Mouse (Mus musculus): ENCODE measurements around the gene Hcfc1r1. TPM values are rescaled to one million over a fixed set of nuclear protein-coding genes. Genes with fewer than 3 reads are reported as not detected.
A peak's percentile ranks its signal among the peaks of the same experiment; 100 is the strongest.

The Hcfc1r1 gene
- total RNA-seq, 2 experiments from 2014 or later: 119 to 129 TPM

- DNase-seq (ENCODE audit: extremely low spot score in 1 of 2, low spot score in 1 of 2): no peak
Observed at GRCm38 (mm10) chr17:23674271-23674952, 1.0 kb downstream of the Hcfc1r1 start.

DNA sequence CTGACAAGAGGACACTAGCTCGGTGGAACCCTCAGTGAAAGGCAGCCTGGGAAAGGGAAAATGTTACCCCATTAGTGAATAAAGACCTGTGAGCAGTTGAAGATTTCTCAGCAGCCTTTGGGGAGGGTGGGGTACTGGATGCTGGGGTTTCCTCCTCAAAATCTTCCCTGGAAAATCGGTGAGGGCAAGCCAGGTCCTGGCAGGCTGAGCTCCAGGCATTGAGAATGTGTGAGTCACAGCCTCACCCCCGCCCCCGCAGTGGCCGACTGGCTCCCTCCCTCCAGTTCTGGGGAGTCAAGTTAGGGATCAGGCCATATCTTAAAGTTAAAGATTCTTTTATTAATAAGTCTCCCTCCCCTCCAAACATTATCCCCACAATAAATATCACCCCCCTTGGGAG, 1.7 kb downstream of the Hcfc1r1 start:
- DNase-seq (ENCODE audit: extremely low spot score in 1 of 2, low spot score in 1 of 2): no peak

DNA sequence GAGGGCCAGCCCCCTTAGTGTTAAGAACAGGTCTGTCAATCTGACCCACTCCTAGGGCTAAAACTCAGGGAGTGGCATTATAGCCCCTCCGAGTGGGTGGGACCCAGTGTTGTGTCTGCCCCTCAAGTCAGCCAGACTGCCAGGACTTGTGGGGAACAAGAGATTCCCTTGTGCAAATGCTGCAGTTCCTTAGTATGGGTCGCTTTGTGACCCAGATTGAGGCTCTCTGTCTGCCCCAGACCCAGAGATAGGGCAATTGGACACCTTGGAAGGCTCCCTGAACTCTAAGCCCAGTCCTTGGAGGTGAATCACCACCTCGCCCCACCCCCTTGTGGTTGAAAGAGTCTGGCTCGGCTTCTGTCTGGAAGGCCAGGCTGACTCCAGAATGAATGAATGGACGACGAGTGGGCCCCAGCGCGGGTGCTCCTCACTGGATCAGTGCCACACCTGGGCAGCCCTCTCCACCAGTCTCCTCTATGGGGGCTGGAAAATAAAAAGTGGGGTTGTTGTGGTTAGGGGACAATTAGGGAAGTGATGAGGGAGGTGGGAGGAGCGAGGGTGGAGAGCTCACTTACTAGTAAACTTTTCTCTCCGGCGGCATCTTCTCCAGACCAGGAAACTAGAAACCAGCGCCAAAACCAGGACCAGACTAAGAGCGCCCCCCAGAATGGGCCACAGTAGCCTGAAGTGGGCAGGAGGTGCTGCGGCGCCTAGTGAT, 2.3 kb downstream of the Hcfc1r1 start:
- DNase-seq (ENCODE audit: extremely low spot score in 1 of 2, low spot score in 1 of 2): no peak

GRCm38 (mm10) chr17:23676473-23677031, 3.2 kb downstream of the Hcfc1r1 start:
- DNase-seq (ENCODE audit: extremely low spot score in 1 of 2, low spot score in 1 of 2): no peak

DNA sequence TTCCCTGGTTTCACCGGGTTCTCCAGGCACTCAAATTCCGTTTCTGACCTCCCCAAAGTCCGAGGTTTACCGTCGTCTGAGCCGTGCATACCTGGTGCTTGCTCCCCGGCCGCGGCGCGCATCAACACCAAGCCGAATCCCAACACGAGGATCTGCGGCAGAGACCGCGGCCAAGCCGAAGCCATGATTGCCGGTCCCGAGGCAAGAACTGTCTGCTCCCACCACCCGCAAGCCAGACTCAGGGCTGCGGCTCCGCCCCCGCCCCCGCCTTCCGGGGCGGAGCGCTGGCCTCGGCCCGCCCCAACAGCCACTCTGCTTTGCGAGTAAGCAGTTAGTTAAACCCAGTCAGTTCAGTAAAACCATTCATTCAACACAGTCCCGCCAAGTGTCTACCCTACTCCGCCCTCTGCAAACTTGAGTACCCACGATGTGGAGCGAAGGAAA, 3.9 kb downstream of the Hcfc1r1 start, which contains the start of gene Tnfrsf12a:
Tnfrsf12a (minus strand) TSS at position 233 of the 444 bp plus-strand sequence.
- DNase-seq (ENCODE audit: extremely low spot score in 1 of 2, low spot score in 1 of 2): peak; percentile 65

DNA sequence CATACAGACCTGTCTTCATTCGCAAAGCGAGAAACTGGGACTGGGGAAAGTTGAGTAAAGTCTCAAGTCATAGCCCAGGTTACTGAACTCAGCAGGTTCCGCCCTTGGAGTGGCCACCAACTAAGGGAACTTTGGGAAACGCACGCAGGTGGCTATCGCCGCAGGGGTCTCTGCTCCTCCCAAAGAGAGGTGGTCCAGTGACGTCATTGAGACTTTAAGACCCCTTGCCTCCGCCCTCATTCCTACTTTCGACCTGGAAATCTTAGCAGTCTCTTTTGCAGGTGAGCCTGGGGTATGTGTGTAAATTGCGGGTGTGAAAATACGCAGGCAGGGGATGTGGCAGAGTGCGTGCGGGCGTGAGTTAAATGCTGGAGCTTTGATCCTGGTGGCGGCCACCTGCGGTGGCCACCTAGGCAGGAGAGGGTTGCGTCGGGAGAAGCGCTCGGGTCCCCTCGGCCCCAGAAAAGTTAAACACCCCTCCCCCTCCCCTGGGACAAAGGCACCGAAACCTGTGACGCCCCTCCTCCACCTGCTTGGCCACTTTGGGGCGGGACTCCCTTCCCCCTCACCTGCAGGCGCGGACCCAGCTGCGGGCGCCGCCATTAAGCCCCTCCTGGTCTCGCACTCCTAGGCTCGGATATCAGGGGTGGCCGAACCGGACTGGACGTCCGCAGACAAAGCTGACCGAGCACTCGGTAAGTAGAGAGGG, 5.9 kb downstream of the Hcfc1r1 start, which contains the start of gene Cldn6:
Cldn6 (plus strand) TSS at position 123 of the 709 bp plus-strand sequence.
- DNase-seq (ENCODE audit: extremely low spot score in 1 of 2, low spot score in 1 of 2): no peak

GRCm38 (mm10) chr17:23680336-23680735, 6.9 kb downstream of the Hcfc1r1 start:
- DNase-seq (ENCODE audit: extremely low spot score in 1 of 2, low spot score in 1 of 2): no peak

GRCm38 (mm10) chr17:23681086-23681485, 7.7 kb downstream of the Hcfc1r1 start:
- no peak for DNase-seq (ENCODE audit: extremely low spot score in 1 of 2, low spot score in 1 of 2)

DNA sequence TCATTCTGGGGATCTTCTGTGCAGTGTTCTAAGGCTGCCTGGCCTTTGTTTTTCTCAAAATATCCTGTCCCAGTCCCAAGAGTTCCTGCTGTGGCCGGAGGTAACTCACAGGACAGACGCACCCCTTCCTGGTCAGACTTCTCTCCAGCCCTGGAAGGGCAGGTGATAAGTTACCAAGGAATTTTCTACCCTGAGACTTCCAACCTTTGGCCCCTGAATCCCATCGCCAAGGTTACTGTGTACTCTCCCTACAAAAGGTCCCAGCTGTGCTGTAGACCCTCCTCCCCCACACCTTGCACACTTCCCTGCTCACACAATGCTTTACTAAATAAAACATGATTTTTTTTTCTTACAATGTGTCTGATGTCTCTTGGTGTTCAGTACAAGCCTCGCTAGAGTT, 8.7 kb downstream of the Hcfc1r1 start:
- no peak for DNase-seq (ENCODE audit: extremely low spot score in 1 of 2, low spot score in 1 of 2)

- DNase-seq (ENCODE audit: extremely low spot score in 1 of 2, low spot score in 1 of 2): no peak
Observed at GRCm38 (mm10) chr17:23682530-23682929, 9.1 kb downstream of the Hcfc1r1 start.

DNA sequence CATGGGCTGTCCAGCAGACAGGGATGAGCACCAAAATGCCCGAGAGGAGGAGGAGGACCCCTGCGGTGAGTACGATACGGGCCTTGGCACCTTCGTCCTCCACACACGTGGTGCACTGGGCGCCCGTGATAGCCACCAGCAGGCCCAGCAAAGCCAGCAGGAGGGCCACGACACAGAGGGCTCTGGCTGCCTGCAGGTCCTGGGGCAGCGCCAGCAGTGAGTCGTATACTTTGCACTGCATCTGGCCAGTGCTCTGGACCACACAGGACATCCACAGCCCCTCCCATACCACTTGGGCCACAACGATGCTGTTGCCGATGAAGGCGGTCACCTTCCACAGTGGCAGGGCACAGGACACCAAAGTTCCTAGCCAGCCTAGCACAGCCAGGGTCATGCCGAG, 9.8 kb downstream of the Hcfc1r1 start:
- no peak for DNase-seq (ENCODE audit: extremely low spot score in 1 of 2, low spot score in 1 of 2)

GRCm38 (mm10) chr17:23683856-23684672, 10.7 kb downstream of the Hcfc1r1 start, which contains the start of gene Cldn9:
Gene Cldn9, minus strand, starts transcription at chr17:23684026.
- DNase-seq (ENCODE audit: extremely low spot score in 1 of 2, low spot score in 1 of 2): no peak

- no peak for DNase-seq (ENCODE audit: extremely low spot score in 1 of 2, low spot score in 1 of 2)
Observed at GRCm38 (mm10) chr17:23694491-23694890, 21.1 kb downstream of the Hcfc1r1 start.

DNA sequence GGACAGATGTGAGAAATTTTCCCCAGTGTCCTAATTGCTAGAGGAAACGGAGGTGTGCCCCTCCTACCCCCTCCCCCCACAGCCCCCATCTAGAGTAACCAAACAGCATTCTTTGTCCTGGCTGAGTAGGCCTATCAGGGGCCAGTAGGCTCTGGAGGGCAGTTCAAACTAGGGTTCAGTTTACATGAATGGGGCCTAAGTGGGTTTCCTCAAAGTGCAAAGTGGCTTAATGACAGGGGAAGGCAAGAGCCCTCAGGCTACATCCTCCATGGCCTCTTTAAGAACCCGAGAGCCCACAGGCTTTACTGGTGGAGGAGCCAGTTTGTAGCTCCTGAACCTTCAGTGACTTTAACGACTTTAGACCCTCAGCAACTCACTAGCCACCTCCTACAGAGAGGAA, 22.4 kb downstream of the Hcfc1r1 start:
- no peak for DNase-seq (ENCODE audit: extremely low spot score in 1 of 2, low spot score in 1 of 2)

DNA sequence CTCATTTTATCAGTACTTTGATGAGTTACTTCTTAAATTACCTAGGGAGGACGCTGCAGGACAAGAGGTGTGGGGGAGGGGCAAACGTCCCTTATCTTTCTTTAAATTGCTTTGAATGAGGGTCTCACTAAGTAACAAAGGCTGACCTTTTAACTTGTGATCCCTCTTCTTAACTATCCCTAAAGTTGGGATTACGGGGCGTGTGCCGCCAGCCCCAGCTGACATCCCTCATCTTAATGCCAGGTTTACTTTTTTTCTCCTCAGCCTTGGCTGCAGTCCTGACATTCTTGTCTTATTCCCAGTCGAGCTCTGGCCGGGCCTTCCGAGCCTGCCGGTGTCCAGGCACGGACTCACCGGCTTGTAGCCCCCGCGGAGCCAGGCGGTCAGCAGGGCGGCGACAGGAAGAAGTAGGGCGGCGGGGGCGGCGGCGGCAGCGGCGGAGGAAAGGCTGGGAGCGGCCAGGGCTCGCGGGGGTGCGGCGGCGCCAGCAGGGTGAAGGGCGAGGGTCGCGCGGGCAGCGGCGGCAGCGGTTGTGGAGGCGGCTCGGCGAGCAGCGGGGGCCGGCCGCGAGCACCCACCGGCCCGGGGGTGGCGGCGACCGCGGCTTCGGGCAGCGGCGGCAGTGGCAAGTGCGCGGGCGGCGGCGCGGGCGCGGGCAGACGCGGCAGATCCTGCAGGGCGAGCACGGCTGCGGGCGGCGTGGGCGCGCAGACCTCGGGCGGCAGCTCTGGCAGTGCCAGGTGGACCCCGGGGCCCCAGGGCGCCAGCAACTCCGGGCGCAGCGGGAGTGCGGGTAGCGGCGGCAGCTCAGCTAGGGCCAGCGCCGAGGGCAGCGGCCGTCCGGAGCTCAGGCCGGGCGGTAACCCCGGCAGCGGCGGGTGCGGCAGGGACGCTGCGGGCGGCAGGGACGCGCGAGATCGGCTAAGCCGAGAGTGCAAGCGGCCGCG, 26.0 kb downstream of the Hcfc1r1 start:
- peak in 1 of 2 experiments; percentile 12 for DNase-seq (ENCODE audit: extremely low spot score in 1 of 2, low spot score in 1 of 2)

- DNase-seq (ENCODE audit: extremely low spot score in 1 of 2, low spot score in 1 of 2): peak; percentile 67 to 78
Observed at GRCm38 (mm10) chr17:23700079-23700478, 26.7 kb downstream of the Hcfc1r1 start.

DNA sequence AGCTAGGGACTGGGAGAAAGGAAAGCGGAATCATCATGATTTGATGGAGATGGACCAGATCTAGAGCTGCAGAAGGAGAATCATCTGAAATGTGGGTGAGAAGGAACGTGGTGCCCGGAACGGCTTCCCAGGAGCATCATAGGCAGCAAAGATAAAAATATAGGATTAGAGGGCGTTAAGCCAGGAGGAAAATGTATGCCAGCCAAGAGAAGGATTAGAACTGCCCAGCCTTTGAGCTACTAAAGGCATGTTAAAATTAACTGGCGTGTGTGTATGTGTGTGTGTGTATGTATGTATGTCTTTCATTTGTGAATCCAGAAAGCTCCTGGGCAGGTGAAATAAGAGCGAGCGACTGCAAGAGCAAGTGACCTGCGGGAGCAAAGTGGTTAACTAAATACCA, 29.9 kb downstream of the Hcfc1r1 start:
- DNase-seq (ENCODE audit: extremely low spot score in 1 of 2, low spot score in 1 of 2): no peak

- peak in 1 of 2 experiments; percentile 31 for DNase-seq (ENCODE audit: extremely low spot score in 1 of 2, low spot score in 1 of 2)
Observed at GRCm38 (mm10) chr17:23704741-23705140, 31.3 kb downstream of the Hcfc1r1 start.

All from layer of hippocampus, postnatal 25 days (tissue).